Mouse (Mus musculus): ENCODE measurements around the gene Olfr346.

Olfr346 gene

DNA sequence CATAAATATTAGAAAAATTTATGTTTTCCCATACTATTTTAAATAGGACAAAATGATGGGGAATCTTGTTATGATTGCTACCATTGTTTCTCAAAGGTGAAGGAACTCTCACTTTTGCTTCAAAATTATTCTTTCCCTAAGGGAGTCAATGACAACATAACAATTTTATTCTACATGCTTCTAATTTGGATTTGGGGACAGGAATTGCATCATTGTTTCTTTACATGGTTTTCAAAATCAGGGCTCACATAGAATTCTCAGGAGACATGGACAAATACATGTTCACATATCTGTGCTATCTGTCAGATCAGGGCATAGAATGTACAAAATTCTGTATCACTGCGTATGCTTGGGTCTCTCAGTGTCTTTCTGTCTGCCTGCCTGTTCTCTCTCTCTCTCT is at the start of gene Olfr346:
Olfr346 (plus strand) TSS at position 301 of the 400 bp plus-strand sequence.
- in situ Hi-C loops (cut with MboI), result no loop called here

DNA sequence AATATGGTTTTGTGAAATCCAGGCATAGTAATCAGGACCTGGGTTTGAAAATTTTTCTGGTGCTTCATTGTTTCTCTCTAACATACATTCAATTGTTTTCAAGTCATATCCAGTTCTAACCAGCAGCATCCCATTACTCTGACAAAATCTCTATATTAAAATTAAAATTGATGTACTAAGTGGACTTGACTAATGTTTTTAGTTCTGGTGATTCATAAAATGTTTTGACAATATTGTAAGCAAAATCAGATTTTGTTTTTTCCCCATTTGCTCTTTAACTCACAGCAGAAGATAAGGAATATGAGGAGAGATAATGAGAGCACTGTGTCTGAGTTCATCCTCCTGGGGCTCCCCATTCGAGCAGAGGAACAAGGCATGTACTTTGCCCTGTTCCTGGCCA is 45.8 kb upstream of the Olfr346 start, which contains the start of gene Olfr345:
Olfr345 (plus strand) TSS at position 301 of the 400 bp plus-strand sequence.
- in situ Hi-C loops (cut with MboI), result no loop called here

DNA sequence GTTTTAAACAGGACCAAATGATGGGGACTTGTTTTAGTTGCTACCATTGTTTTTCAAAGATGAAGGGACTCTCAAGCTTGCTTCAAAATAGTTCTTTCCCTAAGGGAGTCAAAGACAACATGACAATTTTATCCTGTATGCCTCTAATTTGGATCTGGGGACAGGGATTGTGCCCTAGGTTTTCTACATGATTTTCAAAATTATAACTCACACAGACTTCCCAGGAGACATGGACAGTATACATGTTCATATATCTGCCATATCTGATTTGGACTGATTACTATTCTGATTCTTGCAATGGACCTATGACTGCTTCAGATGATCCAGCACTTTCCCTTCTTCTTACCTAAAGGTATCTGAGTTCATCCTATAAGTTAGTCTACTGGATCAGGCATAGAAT is 46.0 kb downstream of the Olfr346 start, which contains the start of gene Olfr347:
Olfr347 (plus strand) TSS at position 301 of the 400 bp plus-strand sequence.
- in situ Hi-C loops (cut with MboI), result no loop called here

DNA sequence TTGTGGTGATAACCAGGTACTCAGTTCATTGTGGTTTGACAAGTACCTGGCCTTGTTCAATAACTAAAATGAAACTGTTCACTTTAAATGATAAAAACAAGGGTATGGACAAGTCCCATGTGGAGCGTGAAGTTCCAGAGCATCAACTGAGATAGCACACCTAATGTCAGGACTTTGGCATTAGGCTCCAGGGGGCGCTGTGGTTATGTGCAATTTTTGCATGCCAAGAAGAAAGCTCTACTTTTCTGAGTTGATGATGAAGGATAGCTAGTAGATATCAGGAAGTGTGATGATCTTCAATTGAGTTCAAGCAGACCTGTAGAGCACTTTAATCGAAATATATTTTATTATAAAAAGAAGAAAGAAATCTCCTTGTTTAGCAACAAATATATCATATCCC is 50.6 kb downstream of the Olfr346 start:
- in situ Hi-C loops (cut with MboI), result no loop called here
